Mouse (Mus musculus) gastrocnemius, postnatal 25 days (tissue): ENCODE measurements around the gene Ripk4. TPM values are rescaled to one million over a fixed set of nuclear protein-coding genes. Genes with fewer than 3 reads are reported as not detected.

Experiments used
- DNase-seq: peaks from one replicate; pipeline ENCODE4 v3.0.0; 2022
- total RNA-seq, 2 experiments: library from RNA; stranded (reverse); gene quantifications; 1 replicate in 1 of 2; 2 replicates in 1 of 2; pipeline ENCODE4 v1.2.3; 2021

Ripk4 gene
- total RNA-seq, 2 experiments from 2014 or later: not detected

- no peak for DNase-seq
Observed at GRCm38 (mm10) chr16:97734760-97735322, 28.7 kb downstream of the Ripk4 start.

GRCm38 (mm10) chr16:97733599-97733998 lies 30.0 kb downstream of the Ripk4 start:
- DNase-seq: no peak

GRCm38 (mm10) chr16:97730321-97730720 lies 33.3 kb downstream of the Ripk4 start:
- DNase-seq: no peak

GRCm38 (mm10) chr16:97726436-97726835 lies 37.2 kb downstream of the Ripk4 start:
- no peak for DNase-seq

- no peak for DNase-seq
Observed at GRCm38 (mm10) chr16:97720093-97720492, 43.5 kb downstream of the Ripk4 start.

GRCm38 (mm10) chr16:97719392-97719983 lies 44.1 kb downstream of the Ripk4 start:
- DNase-seq: no peak

GRCm38 (mm10) chr16:97716567-97716966 lies 47.0 kb downstream of the Ripk4 start:
- DNase-seq: no peak

- no peak for DNase-seq
Observed at GRCm38 (mm10) chr16:97712129-97712528, 51.5 kb downstream of the Ripk4 start.

- DNase-seq: no peak
Observed at GRCm38 (mm10) chr16:97701871-97702270, 61.7 kb downstream of the Ripk4 start.

GRCm38 (mm10) chr16:97697769-97698168 lies 65.8 kb downstream of the Ripk4 start:
- no peak for DNase-seq

GRCm38 (mm10) chr16:97695709-97696108 lies 67.9 kb downstream of the Ripk4 start:
- no peak for DNase-seq

Other genes starting within 250 kb of the Ripk4 start
- not detected for gene Fam3b, start 249.0 kb downstream of the Ripk4 start, total RNA-seq
- not detected for gene Tmprss2, start 152.6 kb downstream of the Ripk4 start, total RNA-seq
- gene Prdm15, start 88.1 kb upstream of the Ripk4 start, total RNA-seq: 1 to 10 TPM; 6.6 to 8.8 TPM
- 100 to 1,000 TPM; 171 to 179 TPM for gene C2cd2, start 198.8 kb upstream of the Ripk4 start, total RNA-seq
- gene Zbtb21, start 198.8 kb upstream of the Ripk4 start, total RNA-seq: 1 to 10 TPM; 5.1 to 6.9 TPM
- 1 to 10 TPM; 3.9 to 7.9 TPM for gene B230307C23Rik, start 233.5 kb upstream of the Ripk4 start, total RNA-seq